Mouse (Mus musculus) testis, adult 2 months (tissue): ENCODE data around the gene Plekho1.

Source experiments
- CTCF ChIP-seq: fragments of 200-500 bp; IDR thresholded peaks from 2 replicates; pipeline ENCODE4 v1.5.1; 2012; ENCODE audit warnings: low read depth, mild to moderate bottlenecking, inconsistent platforms, low read length, moderate library complexity; ENCODE audit not compliant: control insufficient read depth, insufficient read depth, insufficient replicate concordance
- POLR2A ChIP-seq: fragments of 200-500 bp; IDR thresholded peaks from 2 replicates; pipeline ENCODE4 v1.6.1; 2012; ENCODE audit warnings: low read depth, mild to moderate bottlenecking, inconsistent platforms, low read length, moderate library complexity; ENCODE audit not compliant: control insufficient read depth

DNA sequence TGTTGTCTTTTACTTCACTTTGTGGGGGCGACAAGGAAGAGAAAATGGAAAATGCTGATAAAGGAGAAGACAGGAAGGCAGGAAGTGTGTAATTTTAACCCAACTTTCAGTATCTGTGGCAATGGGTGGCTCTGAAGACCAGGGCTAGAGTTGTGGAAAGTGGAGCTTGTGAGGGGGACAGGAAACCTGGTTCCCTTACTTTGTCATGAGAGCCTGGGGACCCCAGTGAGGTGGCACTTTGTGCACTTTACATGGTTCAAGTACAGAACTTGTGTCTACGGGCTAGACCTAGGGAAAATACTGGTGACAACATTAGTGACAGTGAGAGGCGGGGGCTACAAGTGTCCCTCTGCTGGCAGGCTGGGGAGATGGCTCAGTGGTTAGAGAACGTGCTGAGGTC lies 8.8 kb downstream of the Plekho1 start:
- TF ChIP-seq CTCF (no peak), POLR2A (no peak)
